Mouse (Mus musculus) retina, adult 2 months (tissue): ENCODE data around the gene Olfr1416.

Experiments used
- DNase-seq: peaks from one replicate; pipeline ENCODE4 v3.0.0-alpha.2; 2012; ENCODE audit warnings: low read depth, low spot score

Olfr1416 gene

DNA sequence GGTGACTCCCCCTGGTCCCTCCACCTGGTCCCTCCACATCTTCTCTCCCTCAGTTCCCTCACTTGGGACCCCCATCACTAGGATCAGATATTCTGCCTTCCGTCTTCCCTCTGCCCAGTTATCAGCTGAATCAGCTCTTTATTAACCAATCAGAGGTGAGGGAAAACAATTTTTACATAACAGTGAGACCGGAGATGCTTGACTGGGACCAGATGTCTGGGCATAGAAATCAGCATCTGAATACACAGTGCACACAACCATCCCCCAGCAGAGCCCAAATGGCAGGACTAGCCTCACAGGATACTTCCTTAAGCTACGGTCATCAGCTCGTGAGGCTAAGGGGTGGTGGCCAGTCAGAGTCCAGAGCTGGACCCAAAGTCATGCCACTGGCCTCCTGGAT lies 52.8 kb downstream of the Olfr1416 start:
- no peak for DNase-seq

DNA sequence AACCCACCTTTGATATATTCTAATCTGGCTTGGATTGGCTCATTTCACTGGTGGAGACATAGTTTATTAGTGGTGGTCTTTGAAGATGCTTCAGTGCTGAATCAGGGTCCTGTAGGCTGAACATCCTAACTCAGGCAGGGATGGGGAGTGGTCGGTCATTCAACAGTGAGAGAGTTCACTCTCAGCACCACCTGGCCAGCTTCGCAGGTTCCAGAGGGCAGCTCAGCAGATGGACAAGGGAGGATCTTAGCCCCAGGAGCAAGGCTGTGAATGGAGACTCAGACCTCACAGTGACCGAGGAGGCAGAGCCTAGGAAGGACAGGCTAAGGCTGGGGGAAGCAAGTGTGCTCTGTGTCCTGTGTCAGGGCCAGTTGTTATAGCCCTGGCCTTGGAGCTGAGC lies 53.5 kb downstream of the Olfr1416 start:
- no peak for DNase-seq

DNA sequence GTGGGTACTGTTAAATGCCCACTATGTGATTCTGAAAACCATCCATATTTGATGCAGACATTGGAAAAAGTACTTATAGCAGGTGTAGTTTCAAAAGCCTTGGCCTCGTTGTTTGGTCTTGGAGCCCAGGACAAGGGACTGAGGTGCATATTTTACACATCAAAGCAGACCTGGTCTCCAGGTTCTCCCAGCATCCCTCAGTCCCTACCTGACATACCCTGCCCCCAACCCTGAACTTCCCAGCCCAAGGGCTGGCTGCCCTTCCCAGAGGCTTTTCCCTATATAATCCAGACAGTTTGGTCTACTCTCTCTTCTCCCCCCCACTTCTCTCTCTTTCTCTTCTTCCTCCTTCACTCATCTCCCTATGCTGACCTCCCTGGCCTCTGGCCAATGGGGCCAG lies 53.9 kb downstream of the Olfr1416 start:
- DNase-seq: no peak
